Mouse (Mus musculus): ENCODE results near the gene Fgf11. TPM values are rescaled to one million over a fixed set of nuclear protein-coding genes. Genes with fewer than 3 reads are reported as not detected.

Gene Fgf11
- polyA plus RNA-seq, 1 experiment from 2014 or later, result 3.4 TPM

DNA sequence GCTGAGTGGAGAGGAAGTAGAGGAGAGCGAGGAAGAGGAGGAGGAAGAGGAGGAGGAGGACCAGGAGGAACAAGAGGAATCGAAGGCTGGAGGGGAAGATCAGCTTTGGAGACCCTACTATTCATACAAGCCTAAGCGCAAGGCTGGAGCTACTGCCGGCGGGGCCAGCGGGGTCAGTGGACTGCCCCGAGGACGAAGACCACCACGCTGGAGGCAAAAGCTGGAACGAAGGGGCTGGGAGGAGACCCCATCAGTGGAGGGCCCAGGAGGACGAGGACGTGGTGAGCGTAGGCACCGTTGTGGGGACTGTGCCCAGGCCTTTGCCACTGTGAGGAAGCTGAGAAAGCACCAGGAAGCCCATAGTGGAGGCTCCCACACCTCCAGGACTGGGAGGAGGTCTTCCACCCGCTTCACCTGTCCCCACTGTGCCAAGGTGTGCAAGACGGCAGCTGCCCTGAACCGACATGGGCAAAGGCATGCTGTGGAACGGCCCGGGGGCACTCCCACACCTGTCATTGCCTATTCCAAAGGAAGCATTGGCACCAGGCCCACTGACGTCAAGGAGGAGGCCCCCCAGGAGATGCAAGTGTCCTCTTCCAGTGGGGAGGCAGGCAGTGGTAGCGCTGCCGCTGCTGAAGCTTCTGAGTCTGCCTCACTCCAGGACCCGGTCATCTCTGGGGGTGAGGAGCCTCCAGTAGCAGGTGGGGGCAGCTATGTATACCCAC, 23.2 kb downstream of the Fgf11 start:
- ATAC-seq (ENCODE audit: insufficient number of reproducible peaks, low FRiP score, low TSS enrichment, low read depth), result no peak
- H3K4me1 ChIP-seq, result peaks cover 14% of the 10 kb centered on the region
- H3K36me3 ChIP-seq, result peaks cover 34% of the 10 kb centered on the region
- H3K4me2 ChIP-seq, result no peak overlapping the region
- no peak overlapping the region for H3K4me3 ChIP-seq
- 58% methylated on average over 23 of the region's 23 CpGs for WGBS
- H3K27me3 ChIP-seq, result no peaks in the 10 kb centered on the region
- no peak overlapping the region for H3K27ac ChIP-seq
- H3K9ac ChIP-seq, result no peak overlapping the region
- no peaks in the 10 kb centered on the region for H3K9me3 ChIP-seq

DNA sequence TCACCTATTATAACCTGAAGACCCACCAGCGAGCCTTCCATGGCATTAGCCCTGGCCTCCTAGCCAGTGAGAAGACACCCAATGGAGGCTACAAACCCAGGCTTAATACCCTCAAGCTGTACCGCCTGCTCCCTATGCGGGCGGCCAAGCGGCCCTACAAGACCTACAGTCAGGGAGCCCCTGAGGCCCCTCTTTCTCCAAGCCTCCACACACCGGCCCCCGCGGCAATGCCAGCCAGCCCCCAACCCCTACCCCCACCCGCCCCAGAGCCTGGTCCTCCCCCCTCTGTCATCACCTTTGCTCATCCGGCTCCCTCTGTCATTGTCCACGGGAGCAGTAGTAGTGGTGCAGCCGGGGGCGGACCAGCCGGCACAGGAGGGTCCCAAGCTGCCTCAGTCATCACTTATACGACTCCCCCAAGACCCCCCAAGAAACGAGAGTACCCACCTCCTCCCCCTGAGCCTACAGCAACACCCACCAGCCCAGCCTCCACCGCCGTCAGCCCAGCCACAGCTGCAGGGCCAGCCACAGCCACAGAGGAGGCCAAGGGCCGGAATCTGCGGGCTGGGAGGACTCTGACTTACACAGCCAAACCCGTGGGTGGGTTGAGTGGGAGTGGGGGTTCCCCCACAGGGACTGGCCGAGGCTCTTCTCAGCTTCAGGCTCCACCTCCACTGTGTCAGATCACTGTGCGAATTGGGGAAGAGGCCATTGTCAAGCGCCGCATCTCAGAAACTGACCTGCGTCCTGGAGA, 24.0 kb downstream of the Fgf11 start:
- H3K9me3 ChIP-seq, result no peaks in the 10 kb centered on the region
- peaks cover 34% of the 10 kb centered on the region for H3K36me3 ChIP-seq
- 67% methylated on average over 25 of the region's 26 CpGs for WGBS
- no peak overlapping the region for H3K4me2 ChIP-seq
- H3K9ac ChIP-seq, result no peak overlapping the region
- peaks cover 14% of the 10 kb centered on the region for H3K4me1 ChIP-seq
- no peak overlapping the region for H3K27ac ChIP-seq
- H3K27me3 ChIP-seq, result no peaks in the 10 kb centered on the region
- ATAC-seq (ENCODE audit: insufficient number of reproducible peaks, low FRiP score, low TSS enrichment, low read depth), result no peak
- no peak overlapping the region for H3K4me3 ChIP-seq

DNA sequence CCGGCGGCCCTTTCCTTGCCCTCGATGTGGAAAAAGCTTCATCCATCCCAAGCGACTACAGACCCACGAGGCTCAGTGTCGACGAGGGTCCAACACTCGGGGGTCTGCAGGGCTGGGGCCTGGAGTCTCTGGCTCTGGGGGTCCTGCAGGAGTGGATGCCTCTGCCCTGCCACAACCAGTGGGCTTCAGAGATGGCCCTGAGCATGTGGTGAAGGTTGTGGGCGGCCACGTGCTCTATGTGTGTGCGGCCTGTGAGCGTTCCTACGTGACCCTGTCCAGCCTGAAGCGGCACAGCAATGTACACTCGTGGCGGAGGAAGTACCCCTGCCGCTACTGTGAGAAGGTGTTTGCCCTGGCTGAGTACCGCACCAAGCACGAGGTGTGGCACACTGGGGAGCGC, 25.2 kb downstream of the Fgf11 start:
- ATAC-seq (ENCODE audit: insufficient number of reproducible peaks, low FRiP score, low TSS enrichment, low read depth), result no peak
- Histone ChIP-seq H3K4me1 (peaks cover 14% of the 10 kb centered on the region), H3K4me2 (no peak overlapping the region), H3K36me3 (peaks cover 34% of the 10 kb centered on the region), H3K27me3 (no peaks in the 10 kb centered on the region), H3K27ac (no peak overlapping the region), H3K9me3 (no peaks in the 10 kb centered on the region), H3K9ac (no peak overlapping the region), H3K4me3 (no peak overlapping the region)
- 79% methylated on average over 20 of the region's 20 CpGs for WGBS

GRCm38 (mm10) chr11:69775716-69776115, 25.9 kb downstream of the Fgf11 start:
- no peaks in the 10 kb centered on the region for H3K27me3 ChIP-seq
- WGBS, result 69% methylated on average over 10 of the region's 10 CpGs
- H3K9ac ChIP-seq, result no peak overlapping the region
- ATAC-seq (ENCODE audit: insufficient number of reproducible peaks, low FRiP score, low TSS enrichment, low read depth), result no peak
- H3K27ac ChIP-seq, result no peak overlapping the region
- H3K4me3 ChIP-seq, result no peak overlapping the region
- no peaks in the 10 kb centered on the region for H3K9me3 ChIP-seq
- no peak overlapping the region for H3K4me2 ChIP-seq
- peaks cover 14% of the 10 kb centered on the region for H3K4me1 ChIP-seq
- peaks cover 37% of the 10 kb centered on the region for H3K36me3 ChIP-seq

DNA sequence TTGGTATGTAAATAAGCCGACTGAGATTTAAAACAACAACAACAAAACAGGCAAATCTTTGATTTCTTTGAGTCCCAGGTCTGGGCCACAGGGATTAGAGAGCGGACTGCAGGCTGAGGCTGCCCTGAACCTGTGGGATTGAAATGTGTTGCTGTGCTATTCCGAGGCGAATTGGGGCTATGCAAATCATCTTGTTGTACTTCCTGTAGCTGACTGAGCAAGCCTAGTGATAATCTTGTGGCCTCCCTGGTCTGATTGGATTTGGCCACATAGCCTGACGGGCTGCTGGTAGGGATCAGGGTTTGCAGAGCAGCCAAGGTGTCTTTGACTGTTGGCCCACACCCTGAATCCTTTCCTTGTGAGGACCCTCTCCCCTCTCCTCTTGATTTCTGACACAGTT, 26.7 kb downstream of the Fgf11 start:
- no peak overlapping the region for H3K4me2 ChIP-seq
- 68% methylated on average over 5 of the region's 5 CpGs for WGBS
- no peak overlapping the region for H3K27ac ChIP-seq
- H3K36me3 ChIP-seq, result peaks cover 40% of the 10 kb centered on the region
- H3K9me3 ChIP-seq, result no peaks in the 10 kb centered on the region
- H3K27me3 ChIP-seq, result no peaks in the 10 kb centered on the region
- no peak overlapping the region for H3K9ac ChIP-seq
- ATAC-seq (ENCODE audit: insufficient number of reproducible peaks, low FRiP score, low TSS enrichment, low read depth), result no peak
- peaks cover 14% of the 10 kb centered on the region for H3K4me1 ChIP-seq
- no peak overlapping the region for H3K4me3 ChIP-seq

- peaks cover 33% of the 10 kb centered on the region for H3K4me1 ChIP-seq
- H3K36me3 ChIP-seq, result 0 out of 2 replicates have a peak, but pooled peaks cover 6% of the 10 kb centered on the region
- H3K9ac ChIP-seq, result no peak overlapping the region
- no peaks in the 10 kb centered on the region for H3K27me3 ChIP-seq
- peak overlapping the region; percentile 90 for H3K4me3 ChIP-seq
- no peaks in the 10 kb centered on the region for H3K9me3 ChIP-seq
- H3K27ac ChIP-seq, result peak overlapping the region; percentile 94
- no peak for ATAC-seq (ENCODE audit: insufficient number of reproducible peaks, low FRiP score, low TSS enrichment, low read depth)
- H3K4me2 ChIP-seq, result peak overlapping the region; percentile 71
- 48% methylated on average over 4 of the region's 4 CpGs for WGBS
These were observed 34.1 kb downstream of the Fgf11 start for GRCm38 (mm10) chr11:69767625-69767909.

DNA sequence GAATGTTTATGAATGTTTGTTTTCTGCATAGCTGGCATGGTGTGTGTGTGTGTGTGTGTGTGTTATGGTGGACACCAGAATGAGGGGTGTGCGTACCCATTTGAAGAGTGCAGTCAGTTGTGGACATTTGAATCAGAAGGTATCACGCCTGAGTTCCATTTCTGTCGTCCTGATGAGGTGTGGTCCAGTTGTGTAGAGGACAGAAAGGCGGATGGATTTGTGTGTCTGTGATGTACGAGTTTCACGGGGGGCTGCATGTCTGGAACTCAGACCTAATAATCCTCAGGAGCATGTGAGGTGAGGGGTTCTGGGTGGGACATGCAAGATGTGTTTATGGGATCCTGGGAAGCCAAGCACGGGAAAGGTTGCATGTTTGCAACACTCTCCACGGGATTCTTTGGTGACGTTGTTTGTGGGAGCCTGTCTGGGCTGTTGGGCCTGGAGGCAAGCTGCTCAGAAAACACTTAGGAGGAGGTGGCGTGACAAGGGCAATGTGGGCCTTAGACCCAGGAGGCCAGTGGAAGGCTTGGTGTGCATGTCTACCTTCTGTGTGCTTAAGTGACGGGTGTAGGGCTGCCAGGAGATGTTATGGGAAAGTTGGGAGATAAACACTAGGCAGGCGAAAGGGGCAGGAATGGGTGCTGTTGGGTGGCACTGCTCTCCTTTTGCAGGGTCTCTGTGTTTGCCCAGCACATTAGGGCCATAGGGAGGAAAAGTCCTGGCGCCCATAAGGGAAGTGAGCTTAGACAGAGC, 34.6 kb downstream of the Fgf11 start:
- Histone ChIP-seq H3K9me3 (no peaks in the 10 kb centered on the region), H3K27me3 (no peaks in the 10 kb centered on the region), H3K4me2 (peak overlapping the region; percentile 71), H3K36me3 (0 out of 2 replicates have a peak, but pooled peaks cover 6% of the 10 kb centered on the region), H3K4me3 (peak overlapping the region; percentile 90), H3K27ac (peak overlapping the region; percentile 94), H3K4me1 (peaks cover 33% of the 10 kb centered on the region), H3K9ac (peak overlapping the region; percentile 92; the same call in 1 of the 2 replicates)
- no peak for ATAC-seq (ENCODE audit: insufficient number of reproducible peaks, low FRiP score, low TSS enrichment, low read depth)
- WGBS, result 45% methylated on average over 13 of the region's 13 CpGs

GRCm38 (mm10) chr11:69766126-69766609, 35.5 kb downstream of the Fgf11 start:
- ATAC-seq (ENCODE audit: insufficient number of reproducible peaks, low FRiP score, low TSS enrichment, low read depth), result peak; percentile 73
- Histone ChIP-seq H3K36me3 (0 out of 2 replicates have a peak, but pooled peaks cover 4% of the 10 kb centered on the region), H3K4me2 (peak overlapping the region; percentile 71), H3K4me3 (peak overlapping the region; percentile 90), H3K4me1 (peaks cover 33% of the 10 kb centered on the region), H3K27ac (peak overlapping the region; percentile 94), H3K9ac (peak overlapping the region; percentile 92), H3K27me3 (no peaks in the 10 kb centered on the region), H3K9me3 (no peaks in the 10 kb centered on the region)
- WGBS, result under 1% methylated on average over 37 of the region's 37 CpGs

GRCm38 (mm10) chr11:69765221-69766125, 36.2 kb downstream of the Fgf11 start, which contains the start of gene Zbtb4:
Gene Zbtb4 (plus strand): TSS chr11:69765912.
- Histone ChIP-seq H3K4me2 (peak within 1 kb of the TSS; percentile 71), H3K4me1 (peaks cover 34% of the 10 kb centered on the region), H3K9me3 (no peaks in the 10 kb centered on the region), H3K4me3 (peak within 1 kb of the TSS; percentile 90), H3K36me3 (0 out of 2 replicates have a peak, but pooled peaks cover under 1% of the 10 kb centered on the region), H3K27me3 (no peaks in the 10 kb centered on the region), H3K9ac (peak within 1 kb of the TSS; percentile 92), H3K27ac (peak within 1 kb of the TSS; percentile 94)
- WGBS, result 15% methylated on average over 31 of the region's 55 CpGs
- peak; percentile 61 for ATAC-seq (ENCODE audit: insufficient number of reproducible peaks, low FRiP score, low TSS enrichment, low read depth)

DNA sequence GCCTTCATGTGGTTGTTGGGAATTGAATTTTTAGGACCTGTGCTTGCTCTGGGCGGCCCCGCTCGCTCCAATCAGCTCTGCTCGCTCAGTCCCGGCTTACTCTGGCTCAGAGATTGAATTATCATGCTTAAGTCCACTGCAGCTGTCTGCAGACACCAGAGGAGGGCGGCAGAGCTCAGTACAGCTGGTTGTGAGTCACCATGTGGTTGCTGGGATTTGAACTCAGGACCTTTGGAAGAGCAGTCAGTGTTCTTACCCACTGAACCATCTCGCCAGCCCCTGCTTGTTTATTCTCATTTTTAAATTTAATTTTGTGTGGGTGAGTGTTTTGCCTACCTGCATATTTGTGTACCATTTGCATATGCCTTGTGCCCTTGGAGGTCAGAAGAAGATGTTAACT, 38.1 kb downstream of the Fgf11 start:
- Histone ChIP-seq H3K27ac (no peak overlapping the region), H3K4me1 (peaks cover 35% of the 10 kb centered on the region), H3K4me2 (no peak overlapping the region), H3K9me3 (no peaks in the 10 kb centered on the region), H3K4me3 (no peak overlapping the region), H3K36me3 (no peaks in the 10 kb centered on the region), H3K9ac (no peak overlapping the region), H3K27me3 (no peaks in the 10 kb centered on the region)
- 68% methylated on average over 7 of the region's 7 CpGs for WGBS
- no peak for ATAC-seq (ENCODE audit: insufficient number of reproducible peaks, low FRiP score, low TSS enrichment, low read depth)

GRCm38 (mm10) chr11:69761868-69762267, 39.8 kb downstream of the Fgf11 start, which contains the start of gene Slc35g3:
Gene Slc35g3 (minus strand): TSS chr11:69761968.
- Histone ChIP-seq H3K9ac (no peak within 1 kb of the TSS), H3K4me1 (peaks cover 29% of the 10 kb centered on the region), H3K36me3 (no peaks in the 10 kb centered on the region), H3K9me3 (no peaks in the 10 kb centered on the region), H3K4me2 (no peak within 1 kb of the TSS), H3K27ac (peak within 1 kb of the TSS; percentile 100; the same call in 1 of the 2 replicates), H3K4me3 (no peak within 1 kb of the TSS), H3K27me3 (no peaks in the 10 kb centered on the region)
- 55% methylated on average over 1 of the region's 1 CpGs for WGBS
- ATAC-seq (ENCODE audit: insufficient number of reproducible peaks, low FRiP score, low TSS enrichment, low read depth), result no peak

All from limb, embryonic 15.5 days (tissue).